Mouse (Mus musculus) hindbrain, embryonic 14.5 days (tissue): ENCODE measurements at regions not wholly inside any gene's neighbourhood (a gene's known extent, or its start where the extent isn't known, plus 50 kb on each side); places are given as distances from the start of the nearest gene placed in this dataset.

Experiments used
- ATAC-seq: fragments of 200-750 bp; cut with Nextera tagmentation; 2 replicates; pipeline ENCODE4 v1.8.0; 2017; ENCODE audit warnings: moderate number of reproducible peaks, mild to moderate bottlenecking, moderate TSS enrichment, moderate library complexity; ENCODE audit not compliant: low FRiP score
- DNase-seq: peaks from one replicate; pipeline ENCODE4 v3.0.0-alpha.2; 2015; ENCODE audit warnings: low spot score
- H3K27ac ChIP-seq: fragments of 300-500 bp; sonication (generic); 2 replicates; pipeline ENCODE4 v1.5.1; 2014; ENCODE audit warnings: mild to moderate bottlenecking, moderate library complexity
- H3K27me3 ChIP-seq: fragments of 300-500 bp; sonication (generic); 2 replicates; pipeline ENCODE4 v1.6.1; 2014; ENCODE audit warnings: mild to moderate bottlenecking, low read length, mixed read lengths; ENCODE audit not compliant: control insufficient read depth, insufficient read depth
- H3K36me3 ChIP-seq: fragments of 300-500 bp; sonication (generic); replicated peaks from 2 replicates; pipeline ENCODE4 v1.6.1; 2014; ENCODE audit not compliant: control insufficient read depth, insufficient read depth
- H3K4me1 ChIP-seq: fragments of 300-500 bp; sonication (generic); replicated peaks from 2 replicates; pipeline ENCODE4 v1.6.1; 2014; ENCODE audit warnings: antibody characterized with exemption, low read length, mixed read lengths; ENCODE audit not compliant: control insufficient read depth, insufficient read depth
- H3K4me2 ChIP-seq: fragments of 300-500 bp; sonication (generic); replicated peaks from 2 replicates; pipeline ENCODE4 v1.6.1; 2014; ENCODE audit warnings: mild to moderate bottlenecking, moderate library complexity
- H3K4me3 ChIP-seq: fragments of 300-500 bp; sonication (generic); replicated peaks from 2 replicates; pipeline ENCODE4 v1.5.1; 2014; ENCODE audit warnings: mild to moderate bottlenecking, low read length
- H3K9ac ChIP-seq: fragments of 300-500 bp; sonication (generic); 2 replicates; pipeline ENCODE4 v1.6.1; 2014
- H3K9me3 ChIP-seq: fragments of 300-500 bp; sonication (generic); 2 replicates; pipeline ENCODE4 v1.6.1; 2016; ENCODE audit warnings: low read length; ENCODE audit not compliant: control insufficient read depth
- WGBS: fragments of 180-500 bp; shearing (Covaris S2); extraction: QIAGEN DNeasy Blood & Tissue Kit; methylation state at CpG from one replicate; pipeline ENCODE4 v1.1.7; 2014; 5-methylcytosine and 5-hydroxymethylcytosine counted together

DNA sequence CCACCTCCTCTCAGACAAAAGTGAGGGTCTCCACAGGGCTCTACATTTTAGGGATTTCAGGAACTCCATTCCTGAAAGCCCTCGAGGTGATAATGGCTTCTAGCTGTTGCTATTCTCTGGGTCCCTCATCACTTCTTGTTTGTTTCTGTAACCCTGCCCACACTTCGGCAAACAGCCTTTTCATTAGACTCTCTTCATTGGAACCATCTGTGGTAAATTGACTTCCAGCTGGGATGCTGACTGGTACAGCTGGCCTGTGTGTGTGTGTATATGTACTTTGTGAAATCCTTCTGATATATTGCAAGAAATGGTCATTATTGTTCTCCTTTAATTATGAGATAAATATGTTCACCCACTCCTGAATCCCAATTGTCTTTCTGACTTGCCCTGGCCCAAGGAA, 50.3 kb downstream of the Gm10192 start:
- 32% methylated on average over 2 of the region's 2 CpGs for WGBS
- DNase-seq (no peak), ATAC-seq (no peak)
- Histone ChIP-seq H3K27ac (no peak overlapping the region), H3K4me2 (no peak overlapping the region), H3K9ac (no peak overlapping the region), H3K4me3 (no peak overlapping the region), H3K27me3 (no peaks in the 10 kb centered on the region), H3K9me3 (no peaks in the 10 kb centered on the region), H3K36me3 (no peaks in the 10 kb centered on the region), H3K4me1 (no peaks in the 10 kb centered on the region)

DNA sequence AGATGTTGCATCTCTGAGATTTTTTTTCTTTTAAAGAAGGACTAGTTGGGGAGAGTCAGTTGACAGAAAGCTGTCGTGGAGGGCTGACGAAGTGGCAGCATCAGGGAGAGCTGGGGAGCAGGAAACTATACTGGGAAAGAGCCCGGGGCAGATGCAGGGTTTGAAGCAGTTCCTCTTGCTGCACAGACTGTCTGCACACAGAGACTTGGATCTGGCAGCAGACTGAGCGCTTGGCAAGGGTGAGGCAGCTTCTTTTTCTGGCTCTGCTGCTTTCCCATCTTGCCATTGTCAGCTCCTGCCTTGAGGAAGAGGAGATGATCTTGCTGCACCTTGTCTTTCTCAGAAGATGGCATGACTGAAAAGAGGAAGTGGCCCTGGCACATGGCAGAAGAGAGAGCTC, 55.2 kb downstream of the Gm10192 start:
- H3K9me3 ChIP-seq = no peaks in the 10 kb centered on the region
- DNase-seq (no peak), ATAC-seq (no peak)
- H3K4me3 ChIP-seq = no peak overlapping the region
- no peak overlapping the region for H3K4me2 ChIP-seq
- no peaks in the 10 kb centered on the region for H3K4me1 ChIP-seq
- no peaks in the 10 kb centered on the region for H3K36me3 ChIP-seq
- H3K27ac ChIP-seq = no peak overlapping the region
- 70% methylated on average over 4 of the region's 4 CpGs for WGBS
- H3K27me3 ChIP-seq = no peaks in the 10 kb centered on the region
- no peak overlapping the region for H3K9ac ChIP-seq

- WGBS = 59% methylated on average over 1 of the region's 1 CpGs
- DNase-seq = no peak
- H3K4me3 ChIP-seq = no peak overlapping the region
These were observed 59.1 kb downstream of the Gm10192 start for GRCm38 (mm10) chr4:97123861-97124260.

DNA sequence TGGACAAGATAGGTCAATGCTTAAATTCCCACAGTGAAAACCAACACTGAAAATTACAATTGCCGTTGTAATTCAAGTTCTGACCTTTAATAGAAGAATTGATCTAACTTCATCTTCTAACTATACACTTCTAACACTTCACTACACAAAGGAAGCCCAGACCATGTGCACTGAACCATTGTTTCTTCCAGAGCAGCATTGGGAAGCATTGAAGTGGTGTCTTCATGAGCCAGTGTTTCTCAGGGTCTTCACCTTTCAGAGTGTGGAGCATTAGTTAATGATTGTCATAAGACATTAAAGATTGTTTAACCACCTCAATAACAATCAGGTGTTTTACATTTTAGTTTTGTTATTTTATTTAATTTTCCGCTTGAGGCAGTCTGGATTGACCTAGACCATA, 61.0 kb downstream of the Gm10192 start:
- no peak overlapping the region for H3K4me2 ChIP-seq
- ATAC-seq (no peak), DNase-seq (no peak)
- H3K27ac ChIP-seq = no peak overlapping the region
- no peak overlapping the region for H3K4me3 ChIP-seq
- 87% methylated on average over 2 of the region's 2 CpGs for WGBS
- H3K27me3 ChIP-seq = no peaks in the 10 kb centered on the region
- no peaks in the 10 kb centered on the region for H3K9me3 ChIP-seq
- H3K4me1 ChIP-seq = no peaks in the 10 kb centered on the region
- no peak overlapping the region for H3K9ac ChIP-seq
- no peaks in the 10 kb centered on the region for H3K36me3 ChIP-seq

More at GRCm38 (mm10) chr4:97123861-97124260, 59.1 kb downstream of the Gm10192 start:
- ATAC-seq = no peak
- Histone ChIP-seq H3K36me3 (no peaks in the 10 kb centered on the region), H3K4me2 (no peak overlapping the region), H3K27ac (no peak overlapping the region), H3K9ac (no peak overlapping the region), H3K9me3 (no peaks in the 10 kb centered on the region), H3K4me1 (no peaks in the 10 kb centered on the region), H3K27me3 (no peaks in the 10 kb centered on the region)

DNA sequence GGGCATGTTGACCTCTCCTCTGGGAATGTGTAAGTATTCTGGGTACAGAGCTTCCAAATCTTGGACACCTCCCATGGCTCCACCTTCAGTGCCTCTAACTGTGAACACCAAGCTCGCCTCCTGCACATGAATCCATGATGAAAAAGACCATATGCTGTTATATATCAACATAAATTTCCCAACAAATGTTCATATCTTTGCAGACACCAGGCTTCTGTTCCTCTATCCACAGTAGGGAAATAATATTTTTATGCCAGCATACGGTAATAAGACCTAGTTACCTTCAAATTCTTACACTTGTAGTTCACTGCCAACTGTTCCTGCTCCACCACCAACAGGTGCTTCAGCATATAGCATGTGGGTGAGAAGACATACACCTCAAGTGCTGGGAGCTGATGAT, 63.5 kb downstream of the Gm10192 start:
- H3K4me1 ChIP-seq = no peaks in the 10 kb centered on the region
- 87% methylated on average over 2 of the region's 2 CpGs for WGBS
- no peak overlapping the region for H3K4me2 ChIP-seq
- no peak overlapping the region for H3K4me3 ChIP-seq
- H3K9ac ChIP-seq = no peak overlapping the region
- ATAC-seq (no peak), DNase-seq (no peak)
- no peaks in the 10 kb centered on the region for H3K36me3 ChIP-seq
- H3K27ac ChIP-seq = no peak overlapping the region
- no peaks in the 10 kb centered on the region for H3K27me3 ChIP-seq
- H3K9me3 ChIP-seq = no peaks in the 10 kb centered on the region

DNA sequence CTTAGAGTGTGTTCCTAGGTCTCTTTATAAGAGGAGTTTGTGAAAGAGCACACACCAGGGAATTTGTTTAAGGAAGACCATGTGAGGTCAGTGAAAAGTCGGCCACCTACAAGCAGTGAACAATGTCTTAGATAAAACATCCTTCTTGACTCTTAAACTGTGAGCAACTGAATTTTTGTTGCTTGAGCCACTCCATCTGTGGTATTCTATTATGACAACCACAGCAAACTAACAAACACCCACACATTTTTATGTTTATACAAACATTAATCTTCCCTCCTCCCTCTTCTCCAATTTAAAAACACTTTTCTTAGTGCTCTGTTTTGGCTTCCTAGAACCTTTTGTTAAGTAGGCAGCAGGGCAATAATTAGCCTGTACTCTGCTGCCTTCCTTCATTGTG, 66.0 kb downstream of the Gm10192 start:
- 69% methylated on average over 1 of the region's 1 CpGs for WGBS
- ATAC-seq (no peak), DNase-seq (no peak)
- H3K9ac ChIP-seq = no peak overlapping the region
- H3K27me3 ChIP-seq = no peaks in the 10 kb centered on the region
- no peaks in the 10 kb centered on the region for H3K36me3 ChIP-seq
- no peaks in the 10 kb centered on the region for H3K4me1 ChIP-seq
- no peak overlapping the region for H3K4me3 ChIP-seq
- no peaks in the 10 kb centered on the region for H3K9me3 ChIP-seq
- no peak overlapping the region for H3K27ac ChIP-seq
- no peak overlapping the region for H3K4me2 ChIP-seq

GRCm38 (mm10) chr4:97102752-97103052, 80.3 kb downstream of the Gm10192 start:
- 78% methylated on average over 1 of the region's 1 CpGs for WGBS
- H3K4me3 ChIP-seq = no peak overlapping the region
- no peak overlapping the region for H3K4me2 ChIP-seq
- no peaks in the 10 kb centered on the region for H3K36me3 ChIP-seq
- ATAC-seq (no peak), DNase-seq (no peak)
- H3K27me3 ChIP-seq = no peaks in the 10 kb centered on the region
- H3K27ac ChIP-seq = no peak overlapping the region
- H3K4me1 ChIP-seq = no peaks in the 10 kb centered on the region
- no peak overlapping the region for H3K9ac ChIP-seq
- H3K9me3 ChIP-seq = no peaks in the 10 kb centered on the region

GRCm38 (mm10) chr4:97101911-97102751, 80.8 kb downstream of the Gm10192 start:
- Histone ChIP-seq H3K4me1 (no peaks in the 10 kb centered on the region), H3K4me2 (no peak overlapping the region), H3K27me3 (no peaks in the 10 kb centered on the region), H3K9me3 (no peaks in the 10 kb centered on the region), H3K9ac (no peak overlapping the region), H3K36me3 (no peaks in the 10 kb centered on the region), H3K4me3 (no peak overlapping the region), H3K27ac (no peak overlapping the region)
- DNase-seq (no peak), ATAC-seq (no peak)

DNA sequence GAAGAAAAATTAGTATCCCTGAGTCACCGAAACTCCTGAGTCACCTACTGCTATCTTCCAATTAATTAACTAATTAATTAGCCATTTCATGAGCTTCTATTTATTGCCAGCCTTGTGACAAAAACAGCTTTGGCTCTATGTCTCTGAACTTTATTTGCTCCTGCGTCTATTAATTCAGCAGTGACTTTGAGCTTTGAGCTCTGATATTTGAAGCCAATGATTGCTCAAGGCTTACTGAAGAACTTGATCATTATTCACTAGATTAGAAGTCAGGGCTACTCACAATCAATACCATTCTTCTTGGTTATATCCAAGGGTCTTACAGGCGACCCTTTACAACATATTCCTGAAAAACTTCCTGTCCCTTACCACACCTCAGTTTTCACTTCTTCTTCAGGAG, 83.2 kb downstream of the Gm10192 start:
- no peaks in the 10 kb centered on the region for H3K27me3 ChIP-seq
- H3K9me3 ChIP-seq = no peaks in the 10 kb centered on the region
- no peaks in the 10 kb centered on the region for H3K36me3 ChIP-seq
- no peak overlapping the region for H3K27ac ChIP-seq
- DNase-seq = no peak
- no peak overlapping the region for H3K4me2 ChIP-seq
- 81% methylated on average over 3 of the region's 3 CpGs for WGBS
- no peak for ATAC-seq
- no peak overlapping the region for H3K4me3 ChIP-seq
- no peak overlapping the region for H3K9ac ChIP-seq
- H3K4me1 ChIP-seq = no peaks in the 10 kb centered on the region

- Histone ChIP-seq H3K4me2 (no peak overlapping the region), H3K27ac (no peak overlapping the region), H3K27me3 (no peaks in the 10 kb centered on the region), H3K9me3 (no peaks in the 10 kb centered on the region), H3K9ac (no peak overlapping the region), H3K4me3 (no peak overlapping the region), H3K36me3 (no peaks in the 10 kb centered on the region), H3K4me1 (no peaks in the 10 kb centered on the region)
- ATAC-seq = no peak
- no peak for DNase-seq
- 78% methylated on average over 3 of the region's 3 CpGs for WGBS
These were observed 89.4 kb downstream of the Gm10192 start for GRCm38 (mm10) chr4:97093576-97093975.
